Mouse (Mus musculus): ENCODE results near the gene Sfi1. TPM values are rescaled to one million over a fixed set of nuclear protein-coding genes. Genes with fewer than 3 reads are reported as not detected.
"Not testable (repeated sequence)": the region's sequence is repeated elsewhere in the genome, so short reads cannot be mapped to it uniquely, and the experiment has no call there.

The Sfi1 gene
- polyA plus RNA-seq, 1 experiment from 2014 or later: 9.9 TPM

DNA sequence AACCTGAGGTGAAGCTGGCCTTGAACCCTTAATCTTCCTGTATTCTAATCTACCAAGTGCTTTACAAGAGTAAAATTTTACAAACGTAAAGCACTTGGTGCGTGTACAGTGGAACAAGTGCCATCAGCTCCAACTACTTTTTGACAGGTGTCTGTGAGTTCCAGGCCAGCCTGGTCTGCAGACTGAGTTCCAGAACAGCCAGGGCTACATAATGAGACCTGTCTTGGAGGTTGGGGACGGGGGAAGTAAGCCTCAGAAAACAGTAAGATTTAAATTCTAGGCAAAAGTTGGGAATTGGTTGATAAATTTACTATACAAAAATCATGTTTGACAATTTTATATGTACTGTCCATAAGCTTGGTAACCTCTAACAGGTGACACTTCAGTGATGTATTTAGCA is 11.9 kb upstream of the Sfi1 start:
- H3K36me3 ChIP-seq (ENCODE audit: control insufficient read depth, insufficient read depth, low read length): peaks cover 57% of the 10 kb centered on the region
- WGBS: 91% methylated on average over 3 of the region's 3 CpGs
- ATAC-seq (ENCODE audit: low read depth) (no peak), DNase-seq (ENCODE audit: low spot score) (no peak)
- H3K4me3 ChIP-seq (ENCODE audit: low read depth, low read length): no peak overlapping the region
- H3K9me3 ChIP-seq (ENCODE audit: control insufficient read depth, low read length): no peaks in the 10 kb centered on the region
- no peak overlapping the region for H3K9ac ChIP-seq (ENCODE audit: low read depth, low read length)
- H3K4me1 ChIP-seq (ENCODE audit: control insufficient read depth, insufficient read depth, low read length): no peaks in the 10 kb centered on the region
- no peaks in the 10 kb centered on the region for H3K27me3 ChIP-seq (replicated peaks; ENCODE audit: control insufficient read depth, insufficient read depth, low read length)
- H3K27ac ChIP-seq (replicated peaks; ENCODE audit: low read depth, low read length): no peak overlapping the region
- no peak overlapping the region for H3K4me2 ChIP-seq (ENCODE audit: low read depth, low read length)

DNA sequence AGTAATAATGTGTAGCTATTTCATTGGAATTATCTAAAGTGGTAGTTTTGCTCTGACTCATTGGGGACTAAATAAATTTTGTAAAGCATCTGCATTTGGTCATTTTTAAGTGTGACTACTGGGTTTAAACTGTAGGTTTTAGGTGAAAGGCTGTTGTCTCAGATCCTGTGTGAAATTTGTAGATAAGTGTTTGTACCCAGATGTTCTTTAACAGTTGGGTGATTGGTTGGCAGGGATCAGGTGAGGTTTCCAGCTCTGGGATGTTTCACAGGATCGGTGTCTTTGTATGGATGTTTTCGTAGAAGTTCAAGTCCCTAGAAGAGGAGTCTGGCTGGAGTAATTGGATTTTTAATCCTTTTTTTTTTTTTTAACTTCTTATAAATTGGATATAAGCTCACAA is 10.5 kb upstream of the Sfi1 start:
- no peak overlapping the region for H3K27ac ChIP-seq (replicated peaks; ENCODE audit: low read depth, low read length)
- ATAC-seq (ENCODE audit: low read depth): no peak
- H3K27me3 ChIP-seq (replicated peaks; ENCODE audit: control insufficient read depth, insufficient read depth, low read length): no peaks in the 10 kb centered on the region
- WGBS: 89% methylated on average over 2 of the region's 2 CpGs
- H3K36me3 ChIP-seq (ENCODE audit: control insufficient read depth, insufficient read depth, low read length): peaks cover 43% of the 10 kb centered on the region
- DNase-seq (ENCODE audit: low spot score): no peak
- H3K4me1 ChIP-seq (ENCODE audit: control insufficient read depth, insufficient read depth, low read length): no peaks in the 10 kb centered on the region
- peak overlapping the region; percentile 41 for H3K4me2 ChIP-seq (ENCODE audit: low read depth, low read length)
- H3K4me3 ChIP-seq (ENCODE audit: low read depth, low read length): peak overlapping the region; percentile 41; the same call in 1 of the 2 replicates
- H3K9ac ChIP-seq (ENCODE audit: low read depth, low read length): no peak overlapping the region
- no peaks in the 10 kb centered on the region for H3K9me3 ChIP-seq (ENCODE audit: control insufficient read depth, low read length)

DNA sequence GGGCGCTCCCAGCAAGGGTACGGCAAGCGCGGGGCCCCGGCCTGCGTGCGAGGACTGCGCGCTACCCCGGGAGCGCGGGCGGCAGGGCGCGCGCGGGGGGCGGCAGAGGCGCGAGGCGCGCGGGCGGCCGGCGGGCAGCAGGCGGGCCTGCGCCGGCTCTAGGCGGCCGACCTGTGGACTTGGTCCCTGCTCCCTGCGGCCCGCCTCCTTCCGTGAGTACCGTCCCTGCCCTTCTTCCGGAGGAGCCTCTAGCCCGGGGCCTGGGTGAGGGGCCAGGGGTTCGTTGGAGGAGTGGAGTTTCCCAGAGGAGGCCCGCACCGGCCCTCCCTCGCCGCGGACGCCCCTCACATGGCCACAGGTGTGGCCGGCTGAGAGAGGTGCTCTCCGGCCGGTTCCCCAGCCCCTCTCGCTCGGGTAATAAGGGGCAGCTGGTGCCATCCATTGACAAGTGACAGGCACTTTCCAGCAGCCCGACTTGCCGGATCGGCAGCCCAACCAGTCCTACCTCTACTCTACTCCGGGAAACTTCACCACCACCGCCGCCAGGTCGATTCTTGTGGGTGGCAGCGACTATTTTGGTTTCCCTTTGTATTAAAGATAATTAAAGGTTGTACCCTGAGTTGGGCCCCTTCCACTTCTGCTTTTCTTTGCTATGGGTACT is 9.6 kb upstream of the Sfi1 start:
- Histone ChIP-seq H3K36me3 (ENCODE audit: control insufficient read depth, insufficient read depth, low read length) (peaks cover 34% of the 10 kb centered on the region), H3K27ac (replicated peaks; ENCODE audit: low read depth, low read length) (peak overlapping the region; percentile 33), H3K9ac (ENCODE audit: low read depth, low read length) (peak overlapping the region; percentile 61), H3K4me1 (ENCODE audit: control insufficient read depth, insufficient read depth, low read length) (no peaks in the 10 kb centered on the region), H3K27me3 (replicated peaks; ENCODE audit: control insufficient read depth, insufficient read depth, low read length) (no peaks in the 10 kb centered on the region), H3K4me3 (ENCODE audit: low read depth, low read length) (peak overlapping the region; percentile 41), H3K4me2 (ENCODE audit: low read depth, low read length) (peak overlapping the region; percentile 41), H3K9me3 (ENCODE audit: control insufficient read depth, low read length) (no peaks in the 10 kb centered on the region)
- peak; percentile 43 for DNase-seq (ENCODE audit: low spot score)
- ATAC-seq (ENCODE audit: low read depth): peak; percentile 38; the same call in 1 of the 2 replicates
- 3% methylated on average over 10 of the region's 57 CpGs for WGBS

DNA sequence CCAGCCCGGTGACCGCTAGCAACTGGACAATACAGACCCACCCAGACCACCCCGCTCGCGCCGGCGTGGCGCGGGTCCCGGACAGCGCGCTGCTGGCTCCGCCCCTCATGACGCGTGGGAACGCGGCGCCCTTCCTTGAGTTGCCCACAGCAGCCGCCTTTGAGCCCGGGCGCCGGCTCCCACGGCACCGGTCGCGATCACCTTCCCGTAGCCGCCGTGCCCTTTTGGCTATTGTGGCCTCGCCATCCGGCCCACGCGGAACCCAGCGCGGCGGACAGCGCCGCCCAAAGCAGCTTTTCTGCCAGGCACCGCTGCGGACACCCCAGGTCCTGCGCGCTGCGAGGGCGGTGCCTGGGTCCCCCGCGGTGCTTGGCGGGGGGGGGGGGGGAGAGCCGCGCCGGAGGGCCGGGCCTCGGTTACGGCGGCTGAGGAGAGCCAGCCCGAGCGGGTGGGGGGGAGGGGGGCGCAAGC is 9.0 kb upstream of the Sfi1 start, which contains the start of gene Eif4enif1:
Eif4enif1 (plus strand) TSS at position 162 of the 471 bp plus-strand sequence.
- Histone ChIP-seq H3K27me3 (replicated peaks; ENCODE audit: control insufficient read depth, insufficient read depth, low read length) (no peaks in the 10 kb centered on the region), H3K4me2 (ENCODE audit: low read depth, low read length) (peak within 1 kb of the TSS; percentile 41), H3K9ac (ENCODE audit: low read depth, low read length) (peak within 1 kb of the TSS; percentile 61), H3K27ac (replicated peaks; ENCODE audit: low read depth, low read length) (peak within 1 kb of the TSS; percentile 36), H3K9me3 (ENCODE audit: control insufficient read depth, low read length) (no peaks in the 10 kb centered on the region), H3K4me3 (ENCODE audit: low read depth, low read length) (peak within 1 kb of the TSS; percentile 41), H3K36me3 (ENCODE audit: control insufficient read depth, insufficient read depth, low read length) (peaks cover 29% of the 10 kb centered on the region), H3K4me1 (ENCODE audit: control insufficient read depth, insufficient read depth, low read length) (no peaks in the 10 kb centered on the region)
- peak; percentile 93 for DNase-seq (ENCODE audit: low spot score)
- whole genome bisulfite sequencing: 0% methylated on average over 15 of the region's 57 CpGs
- ATAC-seq (ENCODE audit: low read depth): peak; percentile 90

DNA sequence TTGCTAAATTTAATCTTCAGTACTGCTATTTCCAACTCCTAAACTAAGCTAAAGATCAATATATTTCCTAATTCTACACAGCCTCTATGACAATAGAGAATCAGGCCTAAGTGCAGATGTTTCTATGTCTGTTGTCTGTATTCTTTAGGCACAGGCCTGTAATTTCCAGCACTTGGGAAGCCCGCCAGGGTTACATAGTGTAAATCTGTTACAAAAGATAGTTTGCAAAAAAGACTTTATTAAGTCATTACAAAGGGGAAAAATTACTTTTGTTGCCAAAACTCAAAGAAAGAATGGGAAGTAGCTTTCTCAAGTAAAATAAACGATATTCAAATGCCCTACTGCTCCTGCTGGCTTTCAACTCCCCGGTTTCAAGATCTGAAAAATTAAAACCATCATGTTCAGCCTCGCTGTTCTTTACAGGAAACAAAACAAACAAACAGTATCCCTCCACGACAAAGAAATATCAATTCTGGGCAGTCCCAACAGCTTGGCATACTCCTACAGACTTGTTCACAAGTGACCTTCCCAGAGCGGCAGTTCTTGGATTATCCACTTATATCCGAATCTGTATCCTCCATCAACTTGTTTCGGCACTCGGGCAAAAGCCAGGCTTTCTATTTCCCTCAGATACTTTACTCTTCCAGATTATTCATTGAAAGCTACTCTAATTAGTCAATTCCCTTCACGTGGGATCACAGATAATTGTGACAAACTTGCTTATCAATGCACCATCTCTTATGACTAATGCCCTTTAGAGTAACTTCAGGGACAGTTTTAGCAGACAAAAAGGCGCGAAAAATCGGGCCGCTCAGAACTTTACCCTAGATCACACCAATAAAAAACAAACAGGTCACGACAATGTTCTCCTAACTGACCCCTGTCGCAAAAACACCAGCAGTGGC is 8.3 kb upstream of the Sfi1 start:
- H3K4me3 ChIP-seq (ENCODE audit: low read depth, low read length): peak overlapping the region; percentile 41
- WGBS: 6% methylated on average over 16 of the region's 16 CpGs
- peak overlapping the region; percentile 29 for H3K4me2 ChIP-seq (ENCODE audit: low read depth, low read length)
- ATAC-seq (ENCODE audit: low read depth) (no peak), DNase-seq (ENCODE audit: low spot score) (peak; percentile 35)
- no peaks in the 10 kb centered on the region for H3K27me3 ChIP-seq (replicated peaks; ENCODE audit: control insufficient read depth, insufficient read depth, low read length)
- peaks cover 22% of the 10 kb centered on the region for H3K36me3 ChIP-seq (ENCODE audit: control insufficient read depth, insufficient read depth, low read length)
- no peaks in the 10 kb centered on the region for H3K4me1 ChIP-seq (ENCODE audit: control insufficient read depth, insufficient read depth, low read length)
- H3K27ac ChIP-seq (replicated peaks; ENCODE audit: low read depth, low read length): no peak overlapping the region; the same call in 1 of the 2 replicates
- H3K9me3 ChIP-seq (ENCODE audit: control insufficient read depth, low read length): no peaks in the 10 kb centered on the region
- peak overlapping the region; percentile 61 for H3K9ac ChIP-seq (ENCODE audit: low read depth, low read length)

DNA sequence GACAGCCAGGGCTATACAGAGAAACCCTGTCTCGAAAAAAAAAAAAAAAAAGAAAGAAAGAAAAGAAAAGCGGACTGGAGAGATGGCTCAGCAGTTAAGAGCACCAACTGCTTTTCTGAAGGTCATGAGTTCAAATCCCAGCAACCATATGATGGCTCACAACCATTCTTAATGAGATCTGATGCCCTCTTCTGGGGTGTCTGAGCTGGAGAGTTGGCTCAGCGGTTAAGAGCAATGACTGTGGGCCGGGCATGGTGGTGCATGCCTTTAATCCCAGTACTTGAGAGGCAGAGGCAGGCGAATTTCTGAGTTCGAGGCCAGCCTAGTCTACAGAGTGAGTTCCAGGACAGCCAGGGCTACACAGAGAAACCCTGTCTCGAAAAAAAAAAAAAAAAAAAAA is 7.4 kb upstream of the Sfi1 start:
- not testable (repeated sequence) for H3K4me2 ChIP-seq (ENCODE audit: low read depth, low read length); H3K9ac ChIP-seq (ENCODE audit: low read depth, low read length); H3K4me1 ChIP-seq (ENCODE audit: control insufficient read depth, insufficient read depth, low read length); H3K9me3 ChIP-seq (ENCODE audit: control insufficient read depth, low read length); DNase-seq (ENCODE audit: low spot score); H3K27me3 ChIP-seq (replicated peaks; ENCODE audit: control insufficient read depth, insufficient read depth, low read length); ATAC-seq (ENCODE audit: low read depth); H3K27ac ChIP-seq (replicated peaks; ENCODE audit: low read depth, low read length); H3K4me3 ChIP-seq (ENCODE audit: low read depth, low read length)
- WGBS: 94% methylated on average over 5 of the region's 7 CpGs
- peaks cover 13% of the 10 kb centered on the region; the same call in 1 of the 2 replicates for H3K36me3 ChIP-seq (ENCODE audit: control insufficient read depth, insufficient read depth, low read length)

DNA sequence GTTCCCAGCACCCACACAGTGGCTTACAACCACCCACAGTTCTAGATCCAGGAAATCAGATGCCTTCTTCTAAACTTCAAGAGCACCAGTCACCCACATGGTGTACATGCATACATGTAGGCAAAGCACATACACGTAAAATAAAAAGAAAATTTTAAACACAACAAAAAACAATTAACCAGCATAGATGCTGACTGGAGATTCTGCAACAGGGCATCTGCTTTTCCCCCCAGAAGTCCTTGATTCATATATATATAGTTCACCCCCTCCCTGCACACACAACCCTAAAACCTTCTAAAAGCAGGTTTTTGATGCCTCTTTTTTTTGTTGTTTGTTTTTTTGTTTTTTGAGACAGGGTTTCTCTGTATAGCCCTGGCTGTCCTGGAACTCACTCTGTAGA is 10.6 kb downstream of the Sfi1 start:
- ATAC-seq (ENCODE audit: low read depth); H3K36me3 ChIP-seq (ENCODE audit: control insufficient read depth, insufficient read depth, low read length); H3K4me3 ChIP-seq (ENCODE audit: low read depth, low read length); H3K4me2 ChIP-seq (ENCODE audit: low read depth, low read length); H3K4me1 ChIP-seq (ENCODE audit: control insufficient read depth, insufficient read depth, low read length); H3K9me3 ChIP-seq (ENCODE audit: control insufficient read depth, low read length); H3K27ac ChIP-seq (replicated peaks; ENCODE audit: low read depth, low read length); H3K27me3 ChIP-seq (replicated peaks; ENCODE audit: control insufficient read depth, insufficient read depth, low read length); DNase-seq (ENCODE audit: low spot score); H3K9ac ChIP-seq (ENCODE audit: low read depth, low read length): not testable (repeated sequence)
- WGBS: 85% methylated on average over 1 of the region's 1 CpGs

DNA sequence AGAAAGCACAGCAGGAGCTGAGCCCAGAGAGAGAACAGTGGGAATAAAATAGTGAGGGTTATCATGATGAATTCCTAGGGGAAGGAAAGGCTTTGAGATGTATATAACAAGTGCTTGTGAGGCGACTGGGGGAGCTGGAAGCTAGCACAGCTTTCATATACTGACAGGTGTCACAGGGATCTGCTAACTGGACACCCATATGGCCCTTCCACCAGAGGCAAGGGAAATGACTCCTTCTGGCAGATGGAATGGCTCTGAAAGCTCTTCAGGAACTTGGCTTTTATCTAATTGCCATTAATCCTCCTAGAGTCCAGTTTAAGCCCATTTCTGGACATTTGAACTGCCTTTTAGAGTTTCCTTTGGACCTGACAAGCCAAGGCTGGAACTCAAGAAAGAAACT is 11.3 kb downstream of the Sfi1 start:
- not testable (repeated sequence) for H3K9me3 ChIP-seq (ENCODE audit: control insufficient read depth, low read length); H3K4me1 ChIP-seq (ENCODE audit: control insufficient read depth, insufficient read depth, low read length); H3K27me3 ChIP-seq (replicated peaks; ENCODE audit: control insufficient read depth, insufficient read depth, low read length); ATAC-seq (ENCODE audit: low read depth); H3K4me3 ChIP-seq (ENCODE audit: low read depth, low read length); H3K4me2 ChIP-seq (ENCODE audit: low read depth, low read length); DNase-seq (ENCODE audit: low spot score); H3K36me3 ChIP-seq (ENCODE audit: control insufficient read depth, insufficient read depth, low read length); H3K9ac ChIP-seq (ENCODE audit: low read depth, low read length); H3K27ac ChIP-seq (replicated peaks; ENCODE audit: low read depth, low read length)
- WGBS: 52% methylated on average over 1 of the region's 1 CpGs
